In the genomic region with DNA sequence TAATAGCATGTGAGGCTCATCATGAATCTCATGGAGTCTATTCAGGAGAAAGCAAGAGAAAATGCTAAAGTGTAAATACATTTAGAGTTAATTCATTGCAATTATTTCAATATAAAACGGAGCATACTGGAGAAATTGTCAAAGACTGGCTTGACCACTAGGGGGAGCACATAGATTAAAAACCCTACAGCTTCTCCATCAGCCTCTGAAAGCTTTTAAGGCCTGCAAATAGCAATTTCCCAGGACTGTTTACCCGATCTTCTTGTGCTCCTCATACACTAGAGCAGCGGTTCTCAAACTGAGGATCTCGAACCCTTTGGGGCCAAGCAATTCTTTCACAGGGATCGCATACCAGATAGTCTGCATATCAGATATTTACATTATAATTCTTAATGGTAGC, we compare ENCODE assay signal across 8 mouse cellular contexts.
A peak's percentile ranks its signal among the peaks of the same experiment; 100 is the strongest.
DNase-seq lines count a peak whose midpoint lies in the region; ATAC-seq lines count a peak whose summit lies in the region.

No protein-coding gene starts in this region.

- peak; percentile 54 for DNase-seq in urinary bladder, postnatal 14 days (ENCODE audit: low spot score)
- DNase-seq in urinary bladder, adult 2 months (ENCODE audit: low spot score), result no peak
- peak; percentile 47 for DNase-seq in cerebellum, adult 11 months
- peak; percentile 58 for DNase-seq in neural tube, embryonic 11.5 days (ENCODE audit: low spot score)
- DNase-seq in thymus, postnatal 4 days, result peak; percentile 45

- H3K9ac ChIP-seq in forebrain, embryonic 16.5 days (replicated peaks; ENCODE audit: low read depth, low read length), result no peak overlapping the region
- no peak overlapping the region for H3K9ac ChIP-seq in kidney, embryonic 14.5 days (ENCODE audit: low read depth, low read length)
- H3K9ac ChIP-seq in limb, embryonic 13.5 days, result no peak overlapping the region
- H3K9ac ChIP-seq in neural tube, embryonic 11.5 days (ENCODE audit: low read length), result no peak overlapping the region

- no peak overlapping the region for H3K4me3 ChIP-seq in forebrain, embryonic 16.5 days (replicated peaks; ENCODE audit: low read length)
- no peak overlapping the region for H3K4me3 ChIP-seq in kidney, embryonic 14.5 days (ENCODE audit: low read length)
- H3K4me3 ChIP-seq in limb, embryonic 13.5 days, result no peak overlapping the region
- no peak overlapping the region for H3K4me3 ChIP-seq in neural tube, embryonic 11.5 days (ENCODE audit: low read depth, low read length)

- no peak overlapping the region for H3K27ac ChIP-seq in forebrain, embryonic 16.5 days (ENCODE audit: low read length)
- no peak overlapping the region for H3K27ac ChIP-seq in kidney, embryonic 14.5 days (ENCODE audit: low read depth, low read length)
- no peak overlapping the region for H3K27ac ChIP-seq in limb, embryonic 13.5 days
- H3K27ac ChIP-seq in neural tube, embryonic 11.5 days (ENCODE audit: low read depth, low read length), result no peak overlapping the region

- no peaks in the 10 kb centered on the region; the same call in 1 of the 2 replicates for H3K4me1 ChIP-seq in forebrain, embryonic 16.5 days (replicated peaks; ENCODE audit: control insufficient read depth, insufficient read depth, low read length)
- peaks cover under 1% of the 10 kb centered on the region; the same call in 1 of the 2 replicates for H3K4me1 ChIP-seq in kidney, embryonic 14.5 days (ENCODE audit: control insufficient read depth, insufficient read depth, low read length)
- H3K4me1 ChIP-seq in limb, embryonic 13.5 days, result peaks cover 3% of the 10 kb centered on the region; the same call in 1 of the 2 replicates
- H3K4me1 ChIP-seq in neural tube, embryonic 11.5 days (ENCODE audit: control insufficient read depth, insufficient read depth, low read length), result no peaks in the 10 kb centered on the region

- no peaks in the 10 kb centered on the region for H3K9me3 ChIP-seq in forebrain, embryonic 16.5 days (ENCODE audit: control insufficient read depth, low read length)
- H3K9me3 ChIP-seq in kidney, embryonic 14.5 days (ENCODE audit: control insufficient read depth, low read length), result no peaks in the 10 kb centered on the region
- H3K9me3 ChIP-seq in limb, embryonic 13.5 days, result no peaks in the 10 kb centered on the region
- no peaks in the 10 kb centered on the region for H3K9me3 ChIP-seq in neural tube, embryonic 11.5 days (ENCODE audit: control insufficient read depth, low read length)

- H3K27me3 ChIP-seq in forebrain, embryonic 16.5 days (replicated peaks; ENCODE audit: control insufficient read depth, insufficient read depth, low read length), result no peaks in the 10 kb centered on the region
- no peaks in the 10 kb centered on the region for H3K27me3 ChIP-seq in kidney, embryonic 14.5 days (ENCODE audit: control insufficient read depth, insufficient read depth, low read length)
- H3K27me3 ChIP-seq in limb, embryonic 13.5 days, result no peaks in the 10 kb centered on the region
- no peaks in the 10 kb centered on the region for H3K27me3 ChIP-seq in neural tube, embryonic 11.5 days (ENCODE audit: control insufficient read depth, insufficient read depth, low read length)

- no peak overlapping the region for H3K4me2 ChIP-seq in forebrain, embryonic 16.5 days (ENCODE audit: low read length)
- H3K4me2 ChIP-seq in kidney, embryonic 14.5 days (replicated peaks; ENCODE audit: low read depth, low read length), result no peak overlapping the region
- no peak overlapping the region for H3K4me2 ChIP-seq in limb, embryonic 13.5 days (replicated peaks)
- H3K4me2 ChIP-seq in neural tube, embryonic 11.5 days (ENCODE audit: low read depth), result no peak overlapping the region

- peak; percentile 82 for ATAC-seq in forebrain, embryonic 16.5 days
- peak; percentile 62; the same call in 1 of the 2 replicates for ATAC-seq in kidney, embryonic 14.5 days (ENCODE audit: low FRiP score, low TSS enrichment)
- ATAC-seq in limb, embryonic 13.5 days (ENCODE audit: low FRiP score, low read depth), result peak; percentile 57; the same call in 1 of the 2 replicates
- ATAC-seq in neural tube, embryonic 11.5 days (ENCODE audit: insufficient read depth, low FRiP score, low TSS enrichment), result peak; percentile 62

- WGBS in forebrain, embryonic 16.5 days, result 8% methylated on average over 5 of the region's 5 CpGs
- WGBS in kidney, embryonic 14.5 days, result 17% methylated on average over 5 of the region's 5 CpGs
- WGBS in limb, embryonic 13.5 days, result 7% methylated on average over 5 of the region's 5 CpGs
- WGBS in neural tube, embryonic 11.5 days, result 21% methylated on average over 5 of the region's 5 CpGs

- no peaks in the 10 kb centered on the region for H3K36me3 ChIP-seq in forebrain, embryonic 16.5 days (ENCODE audit: control insufficient read depth, insufficient read depth)
- H3K36me3 ChIP-seq in kidney, embryonic 14.5 days (ENCODE audit: control insufficient read depth, insufficient read depth, low read length), result no peaks in the 10 kb centered on the region
- no peaks in the 10 kb centered on the region for H3K36me3 ChIP-seq in limb, embryonic 13.5 days
- no peaks in the 10 kb centered on the region for H3K36me3 ChIP-seq in neural tube, embryonic 11.5 days (ENCODE audit: control insufficient read depth, insufficient read depth, low read length)
